Mouse (Mus musculus) heart, postnatal 0 days (tissue): Measurements from ENCODE around the gene Abca8b.

Experiments used
- CTCF ChIP-seq: IDR thresholded peaks from 2 replicates; pipeline ENCODE4 v1.5.1; 2016; ENCODE audit warnings: antibody characterized with exemption, control low read depth, low read depth
- EP300 ChIP-seq: IDR thresholded peaks from 2 replicates; pipeline ENCODE4 v1.6.1; 2016; ENCODE audit warnings: antibody characterized with exemption, low read depth

DNA sequence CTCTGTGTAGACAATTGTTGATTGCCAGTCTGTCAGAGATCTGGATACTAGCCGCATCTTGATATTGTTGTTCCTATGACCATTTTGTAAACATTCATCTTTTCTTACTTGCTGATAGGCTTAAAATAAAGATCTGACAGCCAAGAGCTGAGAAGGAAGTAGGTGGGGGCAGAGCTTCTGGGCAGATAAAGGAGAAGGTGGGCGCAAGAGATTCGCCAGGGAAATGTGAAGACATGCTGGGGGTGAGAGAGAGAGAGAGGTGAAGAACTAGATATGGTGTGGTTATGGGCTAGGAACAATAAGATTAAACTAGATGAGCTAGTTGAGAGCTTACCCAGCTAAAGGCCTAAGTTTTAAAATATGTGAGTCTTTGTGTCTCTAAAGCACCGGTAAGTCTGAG is 106.0 kb downstream of the Abca8b start:
- no peak for TF ChIP-seq EP300
- no peak for TF ChIP-seq CTCF
